Mouse (Mus musculus) adrenal gland, postnatal 10 days (tissue): ENCODE data around the gene Tacr2. TPM values are rescaled to one million over a fixed set of nuclear protein-coding genes. Genes with fewer than 3 reads are reported as not detected.

Experiments
- DNase-seq: peaks from one replicate; pipeline ENCODE4 v3.0.0; 2021; ENCODE audit warnings: mixed read lengths
- long read RNA-seq, 2 experiments: library from polyadenylated mRNA; stranded (forward); transcript quantifications; one replicate each; pipeline ENCODE4 v2.0.0; 2021
- total RNA-seq, 2 experiments: library from RNA; stranded (reverse); gene quantifications; 2 replicates each; pipeline ENCODE4 v1.2.3; 2021

The Tacr2 gene
- total RNA-seq: 1 to 10 TPM; 9.0 to 9.5 TPM
- long read RNA-seq, experiment 1, transcript Tacr2-201 (5 exons, 2,258 nt): major isoform, 5 of 6 reads
- long read RNA-seq, experiment 1, partial matches to known transcripts: 0 of 6 reads
- long read RNA-seq, experiment 1, other reads (novel, unspliced or antisense): 1 of 6 reads
- long read RNA-seq, experiment 2, transcript Tacr2-201 (5 exons, 2,258 nt): major isoform, 5 of 6 reads
- long read RNA-seq, experiment 2, partial matches to known transcripts: 0 of 6 reads
- long read RNA-seq, experiment 2, other reads (novel, unspliced or antisense): 1 of 6 reads

DNA sequence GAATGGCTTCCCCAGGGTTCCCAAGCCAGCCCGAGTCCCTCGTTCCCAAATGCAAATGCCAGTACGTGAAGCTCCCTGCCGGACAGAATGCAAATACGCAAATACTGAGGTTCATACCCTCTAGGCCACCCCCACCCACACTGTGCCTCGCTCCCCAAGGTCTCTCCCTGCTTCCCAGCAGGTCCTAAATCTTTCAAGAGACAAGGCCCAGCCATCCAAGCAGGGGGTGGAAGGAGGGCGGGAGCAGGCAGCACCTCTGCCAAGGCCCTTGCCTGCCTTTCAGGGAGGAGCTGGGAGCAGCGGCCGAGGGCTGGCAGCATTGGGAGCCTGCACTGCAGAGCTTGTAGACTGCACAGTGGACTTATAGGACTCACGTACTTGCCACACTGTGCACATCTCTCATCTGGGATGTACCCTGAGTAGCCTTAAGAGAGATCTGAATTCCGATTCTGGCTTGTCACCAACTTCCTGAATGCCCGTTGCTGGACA lies at the start of gene Tacr2:
Tacr2 (plus strand) TSS at position 439 of the 489 bp plus-strand sequence.
- peak; percentile 78 for DNase-seq

GRCm38 (mm10) chr10:62202574-62202973 lies 49.7 kb upstream of the Tacr2 start:
- DNase-seq: no peak

DNA sequence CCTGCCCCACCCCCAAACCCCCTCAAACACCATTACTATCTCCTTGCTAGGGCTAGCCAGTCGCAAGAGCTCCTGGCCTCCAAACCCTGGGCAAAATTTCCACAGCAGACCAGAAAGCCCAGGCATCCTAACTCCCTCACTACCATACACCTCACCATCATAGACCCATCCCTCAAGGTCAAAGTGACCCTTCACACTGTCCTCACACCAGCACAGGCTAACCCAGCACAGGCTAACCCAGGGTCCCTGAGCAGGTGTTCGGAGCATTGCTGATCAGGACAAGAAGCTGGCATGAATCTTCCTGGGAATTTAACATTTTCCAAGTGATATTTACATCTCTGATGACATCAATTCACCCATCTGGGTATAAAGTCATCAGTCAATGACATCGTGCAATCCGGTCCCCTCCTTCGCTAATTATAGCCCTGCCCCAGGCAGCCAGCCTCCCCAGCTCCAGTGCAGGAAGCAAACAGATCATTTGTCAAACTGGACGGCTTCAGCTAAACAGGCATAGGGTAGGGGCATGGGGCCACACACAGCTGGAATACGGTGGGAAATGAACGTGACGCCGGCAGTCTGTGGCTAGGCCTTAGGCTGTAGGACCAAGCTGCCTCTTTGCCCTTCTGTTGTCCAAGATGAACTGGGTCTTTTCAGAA lies 43.9 kb upstream of the Tacr2 start:
- DNase-seq: no peak

DNA sequence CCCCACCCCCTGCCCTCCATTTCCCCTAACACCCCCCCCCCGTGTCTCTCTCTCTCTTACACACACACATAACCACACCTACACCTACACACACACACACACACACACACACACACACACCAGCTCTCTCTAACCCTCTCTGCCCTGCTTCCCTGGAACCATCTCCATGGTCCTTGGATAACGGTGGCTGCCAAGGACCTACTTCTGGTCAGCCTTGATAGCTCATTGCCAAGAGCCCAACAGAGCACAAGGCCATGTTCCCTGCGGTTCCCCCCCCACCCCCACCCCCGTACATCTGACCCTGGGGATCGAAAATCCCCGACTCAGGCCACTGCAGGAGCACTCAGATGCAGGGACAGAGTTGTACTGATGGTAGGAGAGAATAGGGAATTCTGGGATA lies 40.9 kb upstream of the Tacr2 start:
- DNase-seq: peak; percentile 55

- no peak for DNase-seq
Observed at GRCm38 (mm10) chr10:62215169-62215616, 37.0 kb upstream of the Tacr2 start.

DNA sequence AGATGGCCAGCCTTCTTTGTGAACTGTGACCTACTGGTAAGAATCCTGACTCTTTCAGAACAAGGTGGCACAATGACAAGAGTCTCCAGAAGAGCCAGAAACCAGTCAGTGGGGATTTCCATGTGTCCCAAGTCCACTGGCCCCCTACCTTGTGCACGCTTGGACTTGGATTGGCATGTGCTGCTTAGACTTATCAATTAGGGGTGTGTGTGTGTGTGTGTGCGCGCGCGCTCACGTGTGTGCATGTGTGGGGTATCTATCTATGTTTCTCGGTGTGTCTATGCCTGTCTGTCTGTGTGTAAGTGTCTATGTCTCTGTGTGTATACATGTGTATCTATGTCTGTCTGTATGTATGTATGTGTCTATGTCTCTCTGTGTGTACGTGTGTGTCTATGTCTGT lies 36.6 kb upstream of the Tacr2 start:
- DNase-seq: peak; percentile 43

DNA sequence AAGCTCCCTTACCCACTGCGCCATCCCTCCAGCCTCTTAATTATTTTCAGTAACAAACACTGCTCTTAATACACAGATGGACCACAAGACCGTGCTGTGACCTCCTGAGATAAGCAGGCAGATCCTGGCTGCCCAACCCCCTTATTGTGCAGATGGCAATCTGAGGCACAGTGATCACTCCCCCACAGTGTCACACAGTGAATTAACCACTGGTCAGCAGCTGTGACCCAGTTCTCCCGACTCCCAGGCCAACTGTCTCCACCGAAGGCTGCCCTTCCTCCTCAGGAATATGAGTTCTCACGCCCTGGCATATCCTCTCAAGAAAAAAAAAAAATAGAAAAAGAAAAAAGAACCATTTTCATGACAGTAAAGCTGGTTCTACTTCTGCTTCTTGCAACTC lies 35.6 kb upstream of the Tacr2 start:
- DNase-seq: peak; percentile 38

- peak; percentile 38 for DNase-seq
Observed at GRCm38 (mm10) chr10:62217196-62217595, 35.0 kb upstream of the Tacr2 start.

DNA sequence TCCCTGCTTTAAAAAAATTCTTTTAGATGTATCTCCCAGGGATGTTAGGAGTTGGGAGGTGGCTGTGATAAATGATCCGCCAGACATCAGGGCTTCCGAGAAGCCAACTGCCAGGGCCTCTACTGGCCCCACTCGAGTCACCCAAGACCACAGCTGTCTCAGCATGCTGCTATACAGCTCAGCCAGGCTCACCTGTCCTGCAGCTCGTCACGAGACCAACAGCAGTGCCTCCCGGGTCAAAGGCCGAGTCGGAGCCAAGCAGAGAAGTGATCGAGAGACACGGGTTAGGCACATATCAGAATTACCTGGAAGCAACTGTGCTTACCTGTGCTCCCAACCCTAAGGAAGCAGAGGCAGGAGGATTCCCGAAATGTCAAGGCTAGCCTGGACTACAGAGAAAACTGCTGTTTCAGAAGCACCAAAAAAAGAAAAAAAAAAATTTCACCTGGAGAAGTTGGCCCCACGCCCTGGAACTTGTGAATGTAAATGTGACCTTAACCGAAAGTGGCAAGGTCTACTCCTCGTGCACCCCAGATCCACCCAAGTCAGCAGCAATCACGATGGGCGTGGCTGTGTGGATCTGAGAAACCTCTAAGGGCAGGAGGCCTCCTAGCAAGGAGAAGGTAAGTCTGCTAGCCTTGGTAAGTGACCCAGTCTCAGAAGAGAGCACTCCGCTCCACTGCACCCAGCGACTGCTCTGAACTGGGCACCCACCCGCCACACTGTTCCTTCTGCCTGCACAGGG lies 34.0 kb upstream of the Tacr2 start:
- DNase-seq: no peak

- DNase-seq: no peak
Observed at GRCm38 (mm10) chr10:62218789-62219172, 33.5 kb upstream of the Tacr2 start.

DNA sequence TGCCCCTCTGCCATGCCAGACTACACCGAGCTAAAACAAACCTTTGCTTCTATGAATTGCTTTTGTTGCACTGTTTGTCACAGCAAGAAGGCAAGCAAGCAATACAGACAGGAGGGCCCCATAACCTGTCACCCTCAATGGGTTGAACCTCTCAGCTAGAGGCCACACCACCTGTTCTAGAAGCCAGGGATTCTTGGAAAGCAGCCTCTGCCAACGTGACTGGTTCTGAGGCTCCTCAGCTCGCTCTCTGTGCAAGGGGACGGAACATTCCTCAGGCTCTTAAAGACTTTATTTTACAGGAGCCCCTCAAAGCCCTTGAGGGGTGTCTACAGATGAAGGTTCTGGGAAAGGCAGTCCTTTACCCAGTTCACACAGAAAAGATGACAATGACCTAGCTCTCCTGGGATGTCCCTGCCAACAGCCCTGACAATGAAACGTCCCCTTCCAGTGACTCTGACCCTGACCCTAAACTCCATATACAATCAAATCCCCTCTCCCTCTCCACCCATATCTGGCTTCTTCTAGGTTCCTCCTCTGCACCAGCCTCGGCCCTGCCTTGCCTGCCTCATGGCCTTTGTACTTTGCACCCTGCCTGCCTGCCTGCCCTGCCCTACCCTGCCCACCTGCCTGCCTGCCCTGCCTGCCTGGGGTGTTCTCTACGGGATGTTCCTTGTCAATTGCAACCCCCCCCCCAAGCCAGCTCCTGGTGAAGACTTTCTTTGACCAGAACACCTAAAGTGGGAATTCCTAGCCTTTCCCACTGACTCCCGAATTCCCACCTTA lies 31.3 kb upstream of the Tacr2 start:
- no peak for DNase-seq

GRCm38 (mm10) chr10:62221647-62222046 lies 30.6 kb upstream of the Tacr2 start:
- DNase-seq: no peak

GRCm38 (mm10) chr10:62222777-62223176 lies 29.5 kb upstream of the Tacr2 start:
- DNase-seq: no peak

DNA sequence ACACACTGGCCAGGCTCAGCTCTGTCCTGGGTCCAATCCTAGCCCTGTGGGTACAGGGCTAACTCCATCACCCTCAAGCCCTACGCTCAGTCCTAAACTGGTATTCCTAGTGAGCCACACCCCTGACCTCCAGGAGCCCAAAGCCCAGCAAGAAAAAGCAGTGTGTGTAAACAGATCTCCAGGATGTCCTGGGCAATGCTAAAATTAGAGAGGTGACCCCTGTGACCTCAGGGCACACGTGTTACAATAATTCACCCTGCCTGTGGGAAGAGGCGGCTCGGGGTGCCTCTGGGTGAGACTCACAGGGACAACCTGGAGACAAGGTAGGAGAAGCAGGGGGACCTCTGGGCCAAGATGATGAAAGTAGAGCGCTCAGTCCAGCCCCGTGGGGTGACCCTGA lies 28.0 kb upstream of the Tacr2 start:
- peak; percentile 30 for DNase-seq

DNA sequence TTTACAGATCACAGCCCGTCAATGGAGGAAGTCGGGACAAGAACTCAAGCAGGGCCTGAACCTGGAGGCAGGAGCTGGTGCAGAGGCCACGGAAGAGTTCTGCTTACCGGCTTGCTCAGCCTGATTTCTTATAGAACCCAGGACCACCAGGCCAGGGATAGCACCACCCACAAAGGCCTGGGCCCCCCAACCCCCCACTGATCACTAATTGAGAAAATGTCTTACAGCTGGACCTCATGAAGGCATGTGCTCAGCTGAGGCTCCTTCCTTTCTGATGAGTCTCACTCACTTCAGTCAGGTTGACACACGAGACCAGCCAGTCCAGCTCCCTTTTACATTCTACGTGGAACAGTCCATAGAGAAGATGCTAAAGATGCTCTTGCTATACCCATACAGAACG lies 26.4 kb upstream of the Tacr2 start:
- DNase-seq: no peak

- no peak for DNase-seq
Observed at GRCm38 (mm10) chr10:62228126-62228525, 24.1 kb upstream of the Tacr2 start.

- DNase-seq: peak; percentile 99
Observed at GRCm38 (mm10) chr10:62230708-62231394, 21.4 kb upstream of the Tacr2 start, which contains the start of gene Tspan15. Tspan15 (minus strand) TSS chr10:62231251.

DNA sequence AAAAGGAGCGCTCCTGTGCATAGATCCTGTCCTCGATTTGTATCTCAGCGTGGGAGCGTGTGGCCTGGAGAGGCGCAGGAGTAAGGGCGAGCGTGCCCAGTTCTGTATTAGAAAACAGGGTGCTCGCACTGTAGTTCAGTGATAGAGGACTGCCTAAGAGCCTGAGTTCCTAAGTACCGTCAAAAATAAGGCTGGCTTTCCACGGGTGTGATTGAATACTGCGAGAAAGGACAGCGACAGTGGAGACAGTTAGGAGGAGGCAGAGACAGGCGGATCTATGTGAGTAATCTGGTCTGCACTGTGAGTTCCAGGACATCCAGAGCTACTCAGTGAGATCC lies 20.9 kb upstream of the Tacr2 start:
- no peak for DNase-seq

- DNase-seq: peak; percentile 18
Observed at GRCm38 (mm10) chr10:62231811-62232210, 20.4 kb upstream of the Tacr2 start.

DNA sequence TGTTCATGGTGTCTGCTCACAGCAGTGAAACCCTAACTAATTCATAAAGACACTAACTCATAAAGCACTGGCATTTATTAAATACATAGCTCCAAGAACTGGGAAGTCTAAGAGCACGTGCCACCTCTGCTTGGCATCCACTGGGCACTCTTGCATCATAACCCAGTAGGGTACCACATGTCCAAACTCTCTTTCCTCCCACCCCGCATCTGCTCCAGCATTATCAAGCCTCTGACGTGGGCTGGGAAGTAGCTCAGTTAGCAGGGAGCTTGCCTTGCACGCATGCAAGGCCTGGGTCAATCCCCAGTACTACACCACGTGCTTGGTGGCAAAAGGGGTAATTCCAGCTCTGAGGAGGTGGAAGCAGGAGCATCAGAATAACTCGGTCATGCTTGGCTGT lies 16.1 kb upstream of the Tacr2 start:
- no peak for DNase-seq

GRCm38 (mm10) chr10:62237205-62237604 lies 15.0 kb upstream of the Tacr2 start:
- no peak for DNase-seq

DNA sequence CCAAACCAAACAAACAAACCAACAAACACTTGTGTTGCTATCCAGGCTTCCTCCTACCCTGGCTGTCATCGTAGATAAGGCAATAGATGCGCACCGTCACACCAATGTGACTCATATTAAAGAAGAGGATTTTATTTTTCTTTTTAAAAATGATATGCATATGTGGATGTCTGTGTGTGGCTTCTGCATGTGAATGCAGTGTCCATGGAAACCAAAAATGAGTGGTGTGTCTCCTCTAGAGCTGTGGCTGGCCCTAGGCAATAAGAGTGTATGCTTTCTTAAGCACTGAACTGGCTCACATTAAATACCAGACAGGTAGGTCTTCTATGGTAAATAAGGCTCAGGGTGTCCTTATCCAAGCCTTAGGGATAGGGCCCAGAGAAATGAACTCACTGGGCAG lies 13.6 kb upstream of the Tacr2 start:
- DNase-seq: no peak
